Mouse (Mus musculus) E14TG2a.4 (cell line): Measurements from ENCODE around the gene Dlg4.

Experiments
- CTCF ChIP-seq: conservative IDR thresholded peaks from 2 replicates; pipeline ENCODE4 v1.5.1; 2014; ENCODE audit warnings: low read length
- NANOG ChIP-seq: IDR thresholded peaks from 2 replicates; pipeline ENCODE4 v1.6.1; 2014; ENCODE audit warnings: borderline replicate concordance, low read length, mixed read lengths

- TF ChIP-seq CTCF (no peak), NANOG (no peak)
Observed at GRCm38 (mm10) chr11:70079928-70080327, 63.2 kb downstream of the Dlg4 start.
